Mouse (Mus musculus) c-Kit-positive CD71-positive TER-119-positive erythroid progenitor cells, embryonic 14.5 days (primary cell): ENCODE measurements at regions not wholly inside any gene's neighbourhood (a gene's known extent, or its start where the extent isn't known, plus 50 kb on each side); places are given as distances from the start of the nearest gene placed in this dataset.
A peak's percentile ranks its signal among the peaks of the same experiment; 100 is the strongest.
"Not testable (repeated sequence)": the region's sequence is repeated elsewhere in the genome, so short reads cannot be mapped to it uniquely, and the experiment has no call there.

Experiments used
- DNase-seq: peaks from one replicate; pipeline ENCODE4 v3.0.0-alpha.2; 2013; ENCODE audit warnings: low spot score

DNA sequence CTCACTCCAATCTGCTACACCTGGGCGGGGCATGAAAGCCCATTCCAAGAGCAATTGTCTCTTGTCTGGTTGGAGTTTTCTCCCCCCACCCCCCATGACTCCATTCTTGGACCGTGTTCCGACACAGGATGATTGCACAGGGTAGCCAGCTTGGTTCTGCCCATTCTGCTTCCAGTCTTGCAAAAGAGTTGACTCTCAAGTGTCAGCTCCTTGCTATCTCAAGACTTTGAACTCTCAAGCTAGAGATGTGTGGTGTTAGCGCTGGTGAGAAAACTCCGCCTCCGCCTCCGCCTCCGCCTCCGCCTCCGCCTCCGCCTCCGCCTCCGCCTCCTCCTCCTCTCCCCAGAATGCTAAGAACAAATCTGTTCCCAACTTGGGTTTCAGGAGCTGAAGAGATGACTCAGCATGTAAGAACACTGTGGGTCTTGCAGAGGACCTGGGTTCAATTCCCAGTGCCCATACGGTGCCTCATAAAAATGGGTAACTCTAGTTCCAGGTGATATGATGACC, 135.1 kb downstream of the Bcat1 start:
- DNase-seq: no peak

DNA sequence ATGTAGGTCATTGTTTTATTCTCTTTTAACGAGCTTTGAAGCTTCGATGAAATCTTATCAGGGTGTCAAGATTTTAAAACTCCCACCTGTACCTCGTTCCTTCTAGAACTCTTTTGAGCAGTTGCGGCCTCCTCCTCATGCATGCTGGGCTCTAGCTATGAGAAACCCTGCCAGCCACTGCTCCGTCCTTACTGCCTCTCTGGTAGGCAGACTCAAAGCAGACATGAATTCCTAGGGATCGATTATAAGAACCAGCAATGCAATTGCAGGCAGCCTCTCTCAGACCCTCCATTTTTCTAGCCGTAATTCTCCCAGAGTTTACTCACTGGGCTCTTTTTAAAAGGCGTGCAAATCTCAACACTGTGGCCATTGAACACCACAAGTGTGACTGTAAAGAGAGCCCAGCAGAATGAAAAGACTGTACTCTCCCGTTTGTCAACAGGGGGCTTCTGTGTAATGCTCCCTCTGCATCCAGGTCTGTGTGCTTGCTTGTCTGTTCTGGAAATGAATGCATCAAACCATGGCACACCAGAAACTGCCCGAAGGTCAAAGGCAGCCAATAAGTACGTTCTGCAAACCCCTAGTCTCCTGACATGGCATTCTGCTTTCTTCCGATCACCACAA, 137.3 kb downstream of the Bcat1 start:
- no peak for DNase-seq

- no peak for DNase-seq
Measured at GRCm38 (mm10) chr6:144937211-144937610, 138.8 kb downstream of the Bcat1 start.

GRCm38 (mm10) chr6:144933722-144934235, 142.2 kb downstream of the Bcat1 start:
- no peak for DNase-seq

GRCm38 (mm10) chr6:144932402-144932801, 143.6 kb downstream of the Bcat1 start:
- no peak for DNase-seq

DNA sequence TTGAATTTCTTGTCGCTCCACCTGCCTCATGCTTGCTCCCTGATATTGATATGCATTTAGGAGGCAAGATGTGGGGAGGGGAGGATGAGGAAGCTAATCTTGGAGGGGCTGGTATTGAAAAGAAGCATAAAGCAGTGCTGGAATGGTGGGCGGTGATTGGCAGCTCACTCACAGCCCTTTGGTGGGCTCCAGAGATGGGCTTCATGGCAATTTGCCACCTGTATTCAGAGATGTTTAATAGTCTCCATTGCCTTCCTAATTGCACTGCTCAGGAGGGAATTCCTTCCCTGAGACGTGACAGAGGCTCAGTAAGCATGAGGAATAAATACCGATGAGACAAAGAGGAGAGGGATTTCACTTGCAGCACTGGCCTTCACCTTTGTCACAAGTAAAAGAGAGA, 146.0 kb downstream of the Bcat1 start:
- no peak for DNase-seq

DNA sequence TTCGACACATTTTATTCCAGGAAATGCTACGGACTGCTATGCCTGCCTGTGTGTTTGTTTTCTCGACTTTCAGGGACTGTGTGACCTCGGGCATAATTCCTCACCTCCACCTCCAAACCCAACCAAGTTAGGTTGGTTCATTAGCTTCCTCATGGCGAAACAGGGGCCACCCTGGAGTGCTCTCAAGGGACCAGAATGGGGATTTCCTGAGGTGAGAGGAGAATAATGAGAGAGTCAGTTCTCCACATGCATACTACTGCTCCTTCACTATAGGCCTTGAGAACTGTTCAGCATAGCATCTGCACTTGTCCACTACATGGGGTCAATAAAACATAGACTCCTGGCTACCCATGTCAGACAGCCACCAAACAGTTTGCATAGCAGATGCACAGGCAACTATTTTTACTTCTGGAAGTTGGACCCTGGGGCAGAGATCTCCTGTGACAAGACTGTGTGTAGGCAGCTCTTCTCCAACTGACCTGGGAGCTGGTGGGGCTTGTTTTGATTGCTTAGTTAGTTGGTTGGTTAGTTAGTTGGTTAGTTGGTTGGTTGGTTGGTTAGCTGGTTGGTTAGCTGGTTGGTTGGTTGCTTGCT, 146.6 kb downstream of the Bcat1 start:
- DNase-seq: no peak

- no peak for DNase-seq
Measured at GRCm38 (mm10) chr6:144927599-144927998, 145.8 kb upstream of the Sox5 start.

DNA sequence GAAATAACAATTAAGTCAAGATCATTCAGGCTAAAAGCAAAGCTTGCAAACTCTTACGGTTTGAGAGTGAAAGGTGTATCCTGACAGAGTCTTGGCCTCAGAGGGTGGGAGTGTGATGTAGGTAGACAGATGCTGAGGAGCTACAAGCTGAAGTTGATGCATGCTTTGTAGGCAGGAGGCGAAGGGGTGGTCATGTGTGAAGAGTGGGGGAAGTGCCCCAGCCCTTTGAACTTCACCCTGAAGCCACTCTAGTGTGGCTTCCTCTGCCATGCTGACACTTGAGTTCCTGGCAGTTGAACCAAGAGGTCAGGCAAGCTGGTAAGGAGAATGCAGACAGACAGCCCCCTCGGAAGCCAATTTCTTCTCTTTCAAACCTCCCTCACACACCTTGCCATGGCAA, 141.0 kb upstream of the Sox5 start:
- no peak for DNase-seq

GRCm38 (mm10) chr6:144919750-144920149, 138.0 kb upstream of the Sox5 start:
- no peak for DNase-seq

- DNase-seq: no peak
Measured at GRCm38 (mm10) chr6:144917128-144917527, 135.4 kb upstream of the Sox5 start.

GRCm38 (mm10) chr6:144911781-144912180, 130.0 kb upstream of the Sox5 start:
- DNase-seq: no peak

- DNase-seq: no peak
Measured at GRCm38 (mm10) chr6:144910392-144910791, 128.6 kb upstream of the Sox5 start.

DNA sequence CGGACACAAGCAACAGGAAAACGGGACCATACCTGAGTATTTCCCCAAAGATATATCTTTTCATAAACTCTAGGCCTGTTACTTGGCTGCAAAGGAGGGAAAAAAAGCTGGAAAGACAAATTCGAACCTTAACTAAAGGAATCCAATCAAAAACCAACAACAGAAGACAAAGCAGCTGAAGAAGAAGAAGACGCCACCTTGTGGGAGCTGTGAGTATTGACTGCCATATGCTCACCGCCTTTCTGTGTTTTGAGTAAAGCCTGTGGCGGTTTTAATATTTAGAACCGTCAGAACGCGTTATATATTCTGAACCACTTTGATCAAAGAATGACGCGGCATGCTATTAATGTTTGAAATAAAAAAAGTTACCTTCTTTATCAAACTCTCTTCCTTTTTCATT, 126.9 kb upstream of the Sox5 start:
- no peak for DNase-seq

GRCm38 (mm10) chr6:144903156-144903555, 121.4 kb upstream of the Sox5 start:
- DNase-seq: no peak

GRCm38 (mm10) chr6:144902267-144902995, 120.7 kb upstream of the Sox5 start:
- DNase-seq: peak; percentile 54

GRCm38 (mm10) chr6:144901825-144902224, 120.0 kb upstream of the Sox5 start:
- DNase-seq: peak; percentile 69

DNA sequence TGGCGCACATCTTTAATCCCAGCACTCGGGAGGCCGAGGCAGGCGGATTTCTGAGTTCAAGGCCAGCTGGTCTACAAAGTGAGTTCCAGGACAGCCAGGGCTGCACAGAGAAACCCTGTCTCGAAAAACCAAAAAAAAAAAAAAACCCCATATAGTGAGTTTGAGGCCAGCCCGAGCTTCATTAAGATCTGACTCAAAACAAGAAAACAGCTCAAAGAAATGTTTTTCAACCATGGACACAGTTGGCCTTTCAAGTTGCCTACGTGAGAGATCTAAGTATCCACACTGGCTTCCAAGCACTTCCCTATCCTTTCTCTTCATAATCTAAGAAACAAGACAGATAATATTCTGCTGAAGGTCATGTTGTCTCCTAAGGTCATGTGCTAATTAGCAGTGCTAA, 119.1 kb upstream of the Sox5 start:
- DNase-seq: not testable (repeated sequence)

- DNase-seq: no peak
Measured at GRCm38 (mm10) chr6:144897526-144897925, 115.7 kb upstream of the Sox5 start.

DNA sequence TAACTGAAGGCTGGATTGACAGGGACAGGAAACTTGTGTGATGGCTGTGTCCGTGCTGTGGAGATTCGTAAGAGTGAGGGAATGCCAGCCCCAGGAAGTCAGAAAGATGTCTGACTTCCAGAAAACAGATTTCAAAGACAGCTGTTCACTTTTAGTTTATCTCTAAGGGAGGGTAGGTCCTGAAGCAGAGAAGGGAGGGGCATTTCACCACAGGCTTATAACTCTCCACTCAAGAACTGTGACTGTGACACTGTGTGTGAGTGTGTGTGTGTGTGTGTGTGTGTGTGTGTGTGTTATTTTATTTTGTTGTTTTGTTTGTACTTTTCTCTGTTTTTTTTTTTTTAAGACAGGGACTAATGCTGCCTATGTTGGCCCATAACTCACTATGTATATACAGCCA, 109.1 kb upstream of the Sox5 start:
- DNase-seq: no peak

- DNase-seq: no peak
Measured at GRCm38 (mm10) chr6:144890166-144890565, 108.4 kb upstream of the Sox5 start.

- no peak for DNase-seq
Measured at GRCm38 (mm10) chr6:144883117-144883516, 101.3 kb upstream of the Sox5 start.

DNA sequence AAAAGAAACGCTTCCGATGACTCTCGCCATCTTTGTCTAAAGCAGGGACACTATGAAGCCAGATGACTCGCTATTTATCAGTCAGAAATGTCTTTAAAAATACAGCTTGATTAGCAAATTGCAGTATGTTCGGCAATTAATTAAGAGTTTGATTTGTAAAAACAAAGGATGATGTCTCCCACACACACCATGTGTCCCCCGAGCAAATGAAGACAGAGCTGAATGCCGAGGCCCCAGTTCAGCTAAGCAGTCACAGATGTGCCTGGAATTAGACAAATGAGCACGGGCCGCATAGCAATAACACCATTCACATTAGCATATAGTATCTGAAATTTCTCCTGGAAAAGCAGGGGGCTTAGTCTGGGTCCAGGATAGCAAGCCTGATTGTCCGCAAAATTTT, 98.3 kb upstream of the Sox5 start:
- no peak for DNase-seq
